Mouse (Mus musculus): Measurements from ENCODE around the gene Tnni3. TPM values are rescaled to one million over a fixed set of nuclear protein-coding genes. Genes with fewer than 3 reads are reported as not detected.
A peak's percentile ranks its signal among the peaks of the same experiment; 100 is the strongest.

Gene Tnni3
- polyA plus RNA-seq, 2 experiments: 2.8 to 10.6 TPM

- Histone ChIP-seq H3K4me3 (replicated peaks; ENCODE audit: low read length) (peak overlapping the region; percentile 15), H3K36me3 (ENCODE audit: control insufficient read depth, insufficient read depth, low read length) (no peaks in the 10 kb centered on the region), H3K4me2 (replicated peaks; ENCODE audit: low read depth, low read length, severe bottlenecking) (0 out of 2 replicates have a peak overlapping the region, but pooled peaks have one; percentile 11), H3K27me3 (ENCODE audit: control insufficient read depth, insufficient read depth, low read length) (no peaks in the 10 kb centered on the region), H3K9ac (ENCODE audit: low read depth, low read length, severe bottlenecking) (peak overlapping the region; percentile 36), H3K4me1 (ENCODE audit: control insufficient read depth, insufficient read depth, low read length) (peaks cover 5% of the 10 kb centered on the region; the same call in 1 of the 2 replicates), H3K9me3 (ENCODE audit: control insufficient read depth, low read length) (no peaks in the 10 kb centered on the region), H3K27ac (replicated peaks; ENCODE audit: low read depth, low read length) (peak overlapping the region; percentile 33; the same call in 1 of the 2 replicates)
- 56% methylated on average over 6 of the region's 6 CpGs for WGBS
- TF ChIP-seq POLR2A (IDR thresholded peaks at IDR 0.05; ENCODE audit: borderline replicate concordance, extremely low read depth, insufficient read depth, insufficient read length): no peak
- DNase-seq (ENCODE audit: low spot score) (peak; percentile 61), ATAC-seq (ENCODE audit: low FRiP score, low read depth) (peak; percentile 56)
Observed at GRCm38 (mm10) chr7:4513829-4514712, 10.0 kb downstream of the Tnni3 start.

GRCm38 (mm10) chr7:4513236-4513635 lies 10.8 kb downstream of the Tnni3 start:
- Histone ChIP-seq H3K9ac (ENCODE audit: low read depth, low read length, severe bottlenecking) (no peak overlapping the region), H3K9me3 (ENCODE audit: control insufficient read depth, low read length) (no peaks in the 10 kb centered on the region), H3K36me3 (ENCODE audit: control insufficient read depth, insufficient read depth, low read length) (no peaks in the 10 kb centered on the region), H3K27me3 (ENCODE audit: control insufficient read depth, insufficient read depth, low read length) (no peaks in the 10 kb centered on the region), H3K27ac (replicated peaks; ENCODE audit: low read depth, low read length) (no peak overlapping the region), H3K4me1 (ENCODE audit: control insufficient read depth, insufficient read depth, low read length) (peaks cover 5% of the 10 kb centered on the region; the same call in 1 of the 2 replicates), H3K4me3 (replicated peaks; ENCODE audit: low read length) (no peak overlapping the region), H3K4me2 (replicated peaks; ENCODE audit: low read depth, low read length, severe bottlenecking) (0 out of 2 replicates have a peak overlapping the region, but pooled peaks have one; percentile 11)
- TF ChIP-seq POLR2A (IDR thresholded peaks at IDR 0.05; ENCODE audit: borderline replicate concordance, extremely low read depth, insufficient read depth, insufficient read length): no peak
- DNase-seq (ENCODE audit: low spot score): peak; percentile 32
- WGBS: 31% methylated on average over 13 of the region's 13 CpGs
- no peak for ATAC-seq (ENCODE audit: low FRiP score, low read depth)

GRCm38 (mm10) chr7:4511489-4512224 lies 12.4 kb downstream of the Tnni3 start:
- H3K9ac ChIP-seq (ENCODE audit: low read depth, low read length, severe bottlenecking): no peak overlapping the region
- no peak for DNase-seq (ENCODE audit: low spot score)
- no peaks in the 10 kb centered on the region for H3K36me3 ChIP-seq (ENCODE audit: control insufficient read depth, insufficient read depth, low read length)
- no peaks in the 10 kb centered on the region for H3K27me3 ChIP-seq (ENCODE audit: control insufficient read depth, insufficient read depth, low read length)
- H3K9me3 ChIP-seq (ENCODE audit: control insufficient read depth, low read length): no peaks in the 10 kb centered on the region
- no peak overlapping the region for H3K27ac ChIP-seq (replicated peaks; ENCODE audit: low read depth, low read length)
- peaks cover 5% of the 10 kb centered on the region; the same call in 1 of the 2 replicates for H3K4me1 ChIP-seq (ENCODE audit: control insufficient read depth, insufficient read depth, low read length)
- ATAC-seq (ENCODE audit: low FRiP score, low read depth): no peak
- WGBS: 73% methylated on average over 8 of the region's 8 CpGs
- H3K4me2 ChIP-seq (replicated peaks; ENCODE audit: low read depth, low read length, severe bottlenecking): no peak overlapping the region
- H3K4me3 ChIP-seq (replicated peaks; ENCODE audit: low read length): no peak overlapping the region
- TF ChIP-seq POLR2A (IDR thresholded peaks at IDR 0.05; ENCODE audit: borderline replicate concordance, extremely low read depth, insufficient read depth, insufficient read length): no peak

- peak overlapping the region; percentile 8; the same call in 1 of the 2 replicates for H3K4me3 ChIP-seq (replicated peaks; ENCODE audit: low read length)
- WGBS: 18% methylated on average over 24 of the region's 24 CpGs
Observed at GRCm38 (mm10) chr7:4509863-4510608, 14.0 kb downstream of the Tnni3 start.

More at GRCm38 (mm10) chr7:4509863-4510608, 14.0 kb downstream of the Tnni3 start:
- Histone ChIP-seq H3K36me3 (ENCODE audit: control insufficient read depth, insufficient read depth, low read length) (no peaks in the 10 kb centered on the region), H3K9ac (ENCODE audit: low read depth, low read length, severe bottlenecking) (no peak overlapping the region), H3K27ac (replicated peaks; ENCODE audit: low read depth, low read length) (no peak overlapping the region), H3K4me1 (ENCODE audit: control insufficient read depth, insufficient read depth, low read length) (peaks cover 5% of the 10 kb centered on the region; the same call in 1 of the 2 replicates), H3K9me3 (ENCODE audit: control insufficient read depth, low read length) (no peaks in the 10 kb centered on the region), H3K4me2 (replicated peaks; ENCODE audit: low read depth, low read length, severe bottlenecking) (peak overlapping the region; percentile 13; the same call in 1 of the 2 replicates), H3K27me3 (ENCODE audit: control insufficient read depth, insufficient read depth, low read length) (no peaks in the 10 kb centered on the region)
- DNase-seq (ENCODE audit: low spot score) (peak; percentile 83), ATAC-seq (ENCODE audit: low FRiP score, low read depth) (peak; percentile 79)
- no peak for TF ChIP-seq POLR2A (IDR thresholded peaks at IDR 0.05; ENCODE audit: borderline replicate concordance, extremely low read depth, insufficient read depth, insufficient read length)

Data from limb, embryonic 14.5 days (tissue).